Mouse (Mus musculus): ENCODE data around the gene Olfr49. TPM values are rescaled to one million over a fixed set of nuclear protein-coding genes. Genes with fewer than 3 reads are reported as not detected.

Olfr49 gene
- polyA plus RNA-seq, 1 experiment from 2014 or later = 0.12 TPM

DNA sequence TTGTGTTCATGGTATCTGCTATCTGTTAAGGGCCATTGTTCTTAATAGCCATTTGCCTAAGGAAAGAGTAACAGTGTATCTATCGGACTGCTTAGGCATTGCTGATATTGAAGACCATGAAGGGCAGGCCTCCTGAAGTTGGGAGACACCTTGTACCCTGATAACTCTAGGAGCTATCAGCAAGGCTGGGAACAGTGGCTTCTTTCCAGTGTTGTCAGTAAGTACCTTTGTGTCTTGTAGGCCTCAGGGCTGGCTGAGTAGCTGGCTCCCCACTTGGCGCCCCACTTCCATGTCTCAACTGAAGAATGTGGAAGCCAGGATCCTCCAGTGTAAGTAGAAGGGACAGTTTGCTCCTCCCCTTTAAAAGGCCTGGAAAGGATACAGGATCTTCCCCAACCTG, 23.4 kb downstream of the Olfr49 start:
- Histone ChIP-seq H3K4me1 (ENCODE audit: control insufficient read depth in 2 of 2, insufficient read depth in 2 of 2, low read length in 2 of 2) (peaks cover 19 to 22% of the 10 kb centered on the region in 2 experiments), H3K27me3 (ENCODE audit: control insufficient read depth, insufficient read depth, low read length) (no peaks in the 10 kb centered on the region), H3K36me3 (ENCODE audit: control insufficient read depth, insufficient read depth, low read length) (peaks cover 45% of the 10 kb centered on the region), H3K9ac (ENCODE audit: low read length) (no peak overlapping the region), H3K27ac (replicated peaks in 1 of 2; ENCODE audit: control insufficient read depth in 1 of 2, insufficient read depth in 1 of 2, low read depth in 2 of 2, low read length in 2 of 2) (no peak overlapping the region), H3K9me3 (ENCODE audit: control insufficient read depth, low read length) (no peaks in the 10 kb centered on the region), H3K4me2 (ENCODE audit: low read length) (no peak overlapping the region), H3K4me3 (ENCODE audit: control insufficient read depth in 1 of 2, insufficient read depth in 1 of 2, low read depth in 1 of 2, low read length in 2 of 2) (no peak overlapping the region)
- 82% methylated on average over 2 of the region's 2 CpGs for WGBS
- ATAC-seq (ENCODE audit: insufficient number of reproducible peaks, insufficient read depth, low FRiP score, low read depth) = no peak

DNA sequence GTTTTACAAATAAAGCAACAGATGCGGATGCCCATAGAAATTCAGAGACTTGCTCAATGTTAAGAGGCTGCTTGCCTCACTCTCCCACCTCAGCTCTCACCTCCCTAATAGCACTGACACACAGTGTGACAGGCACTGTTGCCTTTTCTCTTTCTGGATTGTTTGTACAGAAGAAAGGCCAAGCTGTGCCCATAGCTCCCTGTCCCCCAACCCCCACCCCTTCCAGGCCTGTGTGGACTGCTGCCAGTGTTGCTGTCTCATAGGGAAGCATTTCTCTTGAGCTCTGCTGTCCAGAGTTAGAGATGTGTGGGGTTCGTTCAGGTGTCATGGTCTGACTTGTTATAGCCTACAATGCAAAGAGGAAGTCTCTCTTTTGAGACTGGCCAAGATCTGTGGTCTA, 24.5 kb downstream of the Olfr49 start:
- 73% methylated on average over 2 of the region's 2 CpGs for WGBS
- no peak for ATAC-seq (ENCODE audit: insufficient number of reproducible peaks, insufficient read depth, low FRiP score, low read depth)
- Histone ChIP-seq H3K9me3 (ENCODE audit: control insufficient read depth, low read length) (no peaks in the 10 kb centered on the region), H3K4me2 (ENCODE audit: low read length) (peak overlapping the region; percentile 80), H3K4me3 (ENCODE audit: control insufficient read depth in 1 of 2, insufficient read depth in 1 of 2, low read depth in 1 of 2, low read length in 2 of 2) (peak overlapping the region; percentile 71 to 97; a peak in 3 of 4 replicates), H3K36me3 (ENCODE audit: control insufficient read depth, insufficient read depth, low read length) (peaks cover 35% of the 10 kb centered on the region), H3K9ac (ENCODE audit: low read length) (peak overlapping the region; percentile 82), H3K4me1 (ENCODE audit: control insufficient read depth in 2 of 2, insufficient read depth in 2 of 2, low read length in 2 of 2) (peaks cover 18% of the 10 kb centered on the region in 2 experiments), H3K27ac (replicated peaks in 1 of 2; ENCODE audit: control insufficient read depth in 1 of 2, insufficient read depth in 1 of 2, low read depth in 2 of 2, low read length in 2 of 2) (peak overlapping the region in 1 of 2 experiments; percentile 31; a peak in 1 of 4 replicates), H3K27me3 (ENCODE audit: control insufficient read depth, insufficient read depth, low read length) (no peaks in the 10 kb centered on the region)

DNA sequence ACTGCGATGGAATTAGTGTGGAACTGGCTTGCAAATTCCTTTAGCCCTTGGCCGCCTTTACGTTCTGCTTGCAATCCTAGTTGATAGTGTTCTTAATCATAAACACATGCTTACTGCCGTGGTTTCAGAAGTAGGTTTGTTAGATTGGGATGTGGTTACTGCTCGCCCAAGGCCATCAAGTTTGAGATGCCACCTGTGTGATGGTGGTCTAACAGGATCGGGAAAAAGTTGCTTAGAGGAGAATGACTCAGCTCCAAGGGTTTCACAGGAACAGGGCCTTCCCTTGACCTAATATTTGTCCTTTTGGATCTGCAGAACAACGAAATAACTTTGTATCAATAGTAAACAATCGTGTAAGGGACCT, 25.0 kb downstream of the Olfr49 start:
- Histone ChIP-seq H3K27ac (replicated peaks in 1 of 2; ENCODE audit: control insufficient read depth in 1 of 2, insufficient read depth in 1 of 2, low read depth in 2 of 2, low read length in 2 of 2) (peak overlapping the region; percentile 82 to 88), H3K4me1 (ENCODE audit: control insufficient read depth in 2 of 2, insufficient read depth in 2 of 2, low read length in 2 of 2) (peaks cover 17 to 22% of the 10 kb centered on the region in 2 experiments), H3K9me3 (ENCODE audit: control insufficient read depth, low read length) (no peaks in the 10 kb centered on the region), H3K4me3 (ENCODE audit: control insufficient read depth in 1 of 2, insufficient read depth in 1 of 2, low read depth in 1 of 2, low read length in 2 of 2) (peak overlapping the region; percentile 71 to 97), H3K27me3 (ENCODE audit: control insufficient read depth, insufficient read depth, low read length) (no peaks in the 10 kb centered on the region), H3K36me3 (ENCODE audit: control insufficient read depth, insufficient read depth, low read length) (peaks cover 31% of the 10 kb centered on the region), H3K4me2 (ENCODE audit: low read length) (peak overlapping the region; percentile 80), H3K9ac (ENCODE audit: low read length) (peak overlapping the region; percentile 82)
- 18% methylated on average over 8 of the region's 8 CpGs for WGBS
- no peak for ATAC-seq (ENCODE audit: insufficient number of reproducible peaks, insufficient read depth, low FRiP score, low read depth)

DNA sequence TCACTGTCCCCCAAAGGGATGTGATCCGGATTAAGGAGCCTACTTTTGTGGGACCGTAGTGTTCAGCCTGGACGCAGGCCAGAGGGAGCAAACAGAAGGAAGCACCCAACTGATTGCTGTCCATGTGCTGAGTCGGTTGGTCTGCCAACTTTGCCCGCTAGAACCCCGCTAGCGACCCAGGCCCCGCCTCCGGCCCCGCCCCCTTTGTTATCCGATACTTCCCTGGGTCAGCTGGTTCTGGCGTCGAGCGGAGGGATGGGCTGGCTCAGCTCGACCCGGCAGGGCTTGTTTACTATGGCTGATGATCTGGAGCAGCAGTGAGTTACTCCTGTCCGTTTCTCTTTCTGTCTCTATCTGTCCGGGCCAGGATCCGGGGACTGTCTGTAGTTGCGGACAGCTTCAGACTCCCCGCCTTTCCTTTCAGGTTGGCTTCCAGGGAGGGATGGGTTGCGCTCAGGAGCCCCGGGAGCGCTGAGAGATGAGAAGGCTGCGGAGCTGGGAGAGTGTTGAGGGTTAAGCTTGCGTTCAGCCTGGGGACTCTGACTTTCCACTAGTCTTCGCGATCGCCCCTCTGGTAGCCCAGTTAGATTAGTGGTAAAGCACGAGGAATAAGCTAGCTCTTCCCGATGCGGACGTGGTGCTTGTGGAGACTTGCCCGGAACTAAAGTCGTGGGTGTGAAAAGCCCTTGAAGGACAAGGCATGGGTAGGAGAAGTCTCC, 25.6 kb downstream of the Olfr49 start:
- peak overlapping the region; percentile 82 to 88 for H3K27ac ChIP-seq (replicated peaks in 1 of 2; ENCODE audit: control insufficient read depth in 1 of 2, insufficient read depth in 1 of 2, low read depth in 2 of 2, low read length in 2 of 2)
- peak; percentile 92 for ATAC-seq (ENCODE audit: insufficient number of reproducible peaks, insufficient read depth, low FRiP score, low read depth)
- peaks cover 14 to 22% of the 10 kb centered on the region in 2 experiments for H3K4me1 ChIP-seq (ENCODE audit: control insufficient read depth in 2 of 2, insufficient read depth in 2 of 2, low read length in 2 of 2)
- WGBS = under 1% methylated on average over 35 of the region's 35 CpGs
- no peaks in the 10 kb centered on the region for H3K27me3 ChIP-seq (ENCODE audit: control insufficient read depth, insufficient read depth, low read length)
- H3K9me3 ChIP-seq (ENCODE audit: control insufficient read depth, low read length) = no peaks in the 10 kb centered on the region
- H3K9ac ChIP-seq (ENCODE audit: low read length) = peak overlapping the region; percentile 82
- H3K4me3 ChIP-seq (ENCODE audit: control insufficient read depth in 1 of 2, insufficient read depth in 1 of 2, low read depth in 1 of 2, low read length in 2 of 2) = peak overlapping the region; percentile 71 to 97
- peak overlapping the region; percentile 80 for H3K4me2 ChIP-seq (ENCODE audit: low read length)
- peaks cover 29% of the 10 kb centered on the region for H3K36me3 ChIP-seq (ENCODE audit: control insufficient read depth, insufficient read depth, low read length)

DNA sequence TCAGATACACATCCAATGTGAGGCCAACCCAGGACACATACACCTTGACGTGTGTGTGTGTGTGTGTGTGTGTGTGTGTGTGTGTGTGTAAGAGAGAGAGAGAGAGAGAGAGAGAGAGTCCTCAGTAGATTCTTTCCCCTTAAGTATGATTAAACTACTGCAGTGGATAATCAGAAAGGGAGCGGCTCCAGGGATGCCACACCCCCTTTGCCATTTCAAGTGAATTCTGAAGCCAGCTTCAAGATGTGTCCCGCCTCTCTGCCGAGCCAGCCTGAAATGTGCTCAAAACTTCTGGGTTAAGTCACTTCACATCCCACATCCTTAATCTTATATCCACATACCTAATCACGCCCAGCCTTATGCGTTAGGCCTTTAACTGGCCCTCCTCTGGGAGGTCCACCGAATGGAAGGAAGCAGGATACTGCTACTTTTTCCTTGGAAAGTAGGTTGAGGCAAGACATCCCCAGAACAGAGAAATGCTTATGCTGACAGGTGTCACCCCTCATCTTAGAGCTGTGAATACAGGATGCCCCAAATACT, 26.5 kb downstream of the Olfr49 start:
- Histone ChIP-seq H3K9ac (ENCODE audit: low read length) (no peak overlapping the region), H3K4me1 (ENCODE audit: control insufficient read depth in 2 of 2, insufficient read depth in 2 of 2, low read length in 2 of 2) (peaks cover 13 to 21% of the 10 kb centered on the region in 2 experiments), H3K4me3 (ENCODE audit: control insufficient read depth in 1 of 2, insufficient read depth in 1 of 2, low read depth in 1 of 2, low read length in 2 of 2) (no peak overlapping the region), H3K27ac (replicated peaks in 1 of 2; ENCODE audit: control insufficient read depth in 1 of 2, insufficient read depth in 1 of 2, low read depth in 2 of 2, low read length in 2 of 2) (no peak overlapping the region), H3K9me3 (ENCODE audit: control insufficient read depth, low read length) (no peaks in the 10 kb centered on the region), H3K4me2 (ENCODE audit: low read length) (peak overlapping the region; percentile 80), H3K27me3 (ENCODE audit: control insufficient read depth, insufficient read depth, low read length) (no peaks in the 10 kb centered on the region), H3K36me3 (ENCODE audit: control insufficient read depth, insufficient read depth, low read length) (peaks cover 19% of the 10 kb centered on the region)
- WGBS = 54% methylated on average over 7 of the region's 7 CpGs
- no peak for ATAC-seq (ENCODE audit: insufficient number of reproducible peaks, insufficient read depth, low FRiP score, low read depth)

DNA sequence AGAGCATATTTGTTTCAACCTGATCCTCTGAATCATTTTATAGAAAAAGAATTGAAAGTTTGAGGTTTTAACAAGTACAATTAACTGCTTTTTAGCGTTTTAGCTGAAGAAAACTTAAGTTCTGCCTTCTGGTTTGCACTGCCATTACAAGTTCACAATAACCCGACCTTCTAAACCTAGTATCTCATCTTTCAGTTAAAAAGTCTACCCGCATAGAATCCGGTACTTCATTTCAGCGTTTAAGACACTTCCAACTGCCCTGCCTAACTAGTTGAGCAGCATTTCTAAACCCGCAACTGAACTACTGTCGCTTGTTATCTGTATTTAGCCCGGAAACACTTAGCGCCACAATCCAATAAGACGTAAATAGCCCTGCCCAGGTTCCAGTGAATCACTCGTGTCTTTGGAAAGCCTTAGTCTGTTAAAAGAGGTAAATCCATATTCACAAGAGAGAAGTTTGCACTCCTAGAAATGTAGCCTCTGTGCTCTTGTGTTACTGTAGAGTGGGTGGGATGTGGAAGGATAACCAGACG, 30.0 kb downstream of the Olfr49 start:
- H3K27ac ChIP-seq (replicated peaks in 1 of 2; ENCODE audit: control insufficient read depth in 1 of 2, insufficient read depth in 1 of 2, low read depth in 2 of 2, low read length in 2 of 2) = peak overlapping the region in 1 of 2 experiments; percentile 88; a peak in 2 of 4 replicates
- H3K4me2 ChIP-seq (ENCODE audit: low read length) = peak overlapping the region; percentile 67
- no peaks in the 10 kb centered on the region for H3K36me3 ChIP-seq (ENCODE audit: control insufficient read depth, insufficient read depth, low read length)
- H3K9me3 ChIP-seq (ENCODE audit: control insufficient read depth, low read length) = no peaks in the 10 kb centered on the region
- 35% methylated on average over 12 of the region's 12 CpGs for WGBS
- peak overlapping the region in 1 of 2 experiments; percentile 72; a peak in 3 of 4 replicates for H3K4me3 ChIP-seq (ENCODE audit: control insufficient read depth in 1 of 2, insufficient read depth in 1 of 2, low read depth in 1 of 2, low read length in 2 of 2)
- H3K9ac ChIP-seq (ENCODE audit: low read length) = peak overlapping the region; percentile 75
- peaks cover 6 to 21% of the 10 kb centered on the region in 2 experiments for H3K4me1 ChIP-seq (ENCODE audit: control insufficient read depth in 2 of 2, insufficient read depth in 2 of 2, low read length in 2 of 2)
- no peak for ATAC-seq (ENCODE audit: insufficient number of reproducible peaks, insufficient read depth, low FRiP score, low read depth)
- H3K27me3 ChIP-seq (ENCODE audit: control insufficient read depth, insufficient read depth, low read length) = no peaks in the 10 kb centered on the region

DNA sequence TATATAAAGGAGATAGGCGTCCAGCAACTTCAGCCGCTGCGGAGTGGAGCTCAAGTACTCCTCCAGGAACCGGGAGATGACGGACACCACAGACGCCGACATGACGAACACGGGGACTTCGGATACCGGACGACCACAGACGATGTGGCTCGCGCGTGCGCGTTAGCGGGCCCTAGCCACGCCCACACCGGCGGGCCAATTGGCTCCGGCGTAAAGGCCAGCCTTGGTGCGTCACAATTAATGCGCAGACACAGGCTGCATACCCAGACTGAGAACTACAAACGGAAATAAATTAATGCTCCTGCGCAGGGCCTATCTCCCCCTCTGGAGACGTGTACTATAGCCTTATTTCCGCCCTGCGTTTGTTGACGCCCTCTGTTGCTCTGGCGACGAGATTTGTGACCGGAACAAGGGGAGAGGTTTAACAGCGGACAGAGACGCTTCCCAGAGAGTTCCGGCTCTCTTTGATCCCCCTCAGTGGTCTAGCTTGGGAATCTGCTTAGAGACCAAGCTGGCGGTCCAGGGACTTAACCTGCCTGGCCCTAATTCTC, 30.9 kb downstream of the Olfr49 start, which contains the start of the genes Dad1 and Abhd4:
Dad1 (minus strand) TSS at position 364 of the 551 bp plus-strand sequence.
Abhd4 (plus strand) TSS at position 448 of the 551 bp plus-strand sequence.
- peaks cover 4% of the 10 kb centered on the region; the same call in 1 of the 2 replicates for H3K36me3 ChIP-seq (ENCODE audit: control insufficient read depth, insufficient read depth, low read length)
- peak within 1 kb of the TSS; percentile 88 to 97 for H3K27ac ChIP-seq (replicated peaks in 1 of 2; ENCODE audit: control insufficient read depth in 1 of 2, insufficient read depth in 1 of 2, low read depth in 2 of 2, low read length in 2 of 2)
- H3K9me3 ChIP-seq (ENCODE audit: control insufficient read depth, low read length) = no peaks in the 10 kb centered on the region
- no peaks in the 10 kb centered on the region for H3K27me3 ChIP-seq (ENCODE audit: control insufficient read depth, insufficient read depth, low read length)
- peak within 1 kb of the TSS; percentile 63 to 72 for H3K4me3 ChIP-seq (ENCODE audit: control insufficient read depth in 1 of 2, insufficient read depth in 1 of 2, low read depth in 1 of 2, low read length in 2 of 2)
- peak; percentile 99 for ATAC-seq (ENCODE audit: insufficient number of reproducible peaks, insufficient read depth, low FRiP score, low read depth)
- under 1% methylated on average over 39 of the region's 39 CpGs for WGBS
- peak within 1 kb of the TSS; percentile 70 for H3K4me2 ChIP-seq (ENCODE audit: low read length)
- peaks cover 8 to 24% of the 10 kb centered on the region in 2 experiments for H3K4me1 ChIP-seq (ENCODE audit: control insufficient read depth in 2 of 2, insufficient read depth in 2 of 2, low read length in 2 of 2)
- peak within 1 kb of the TSS; percentile 83 for H3K9ac ChIP-seq (ENCODE audit: low read length)
